Mouse (Mus musculus) splenic B cell, adult 2 months (primary cell): ENCODE data around the gene Rab8a.

ENCODE experiments used
- DNase-seq: peaks from one replicate; pipeline ENCODE4 v3.0.0-alpha.2; 2011; ENCODE audit warnings: low read depth, low spot score
- H3K27me3 ChIP-seq: 2 replicates; pipeline ENCODE4 v1.6.1; 2012; ENCODE audit warnings: mild to moderate bottlenecking, low read length, moderate library complexity, mixed read lengths; ENCODE audit not compliant: control insufficient read depth, poor library complexity, insufficient read depth, severe bottlenecking
- H3K36me3 ChIP-seq: 2 replicates; pipeline ENCODE4 v1.6.1; 2012; ENCODE audit warnings: mild to moderate bottlenecking, low read length, moderate library complexity, mixed read lengths; ENCODE audit not compliant: control insufficient read depth, poor library complexity, insufficient read depth, severe bottlenecking

Gene Rab8a

GRCm38 (mm10) chr8:72212751-72213150 is 51.8 kb downstream of the Rab8a start, which contains the start of gene Cib3:
Gene Cib3, minus strand, starts transcription at chr8:72212837.
- Histone ChIP-seq H3K36me3 (no peaks in the 10 kb centered on the region), H3K27me3 (no peaks in the 10 kb centered on the region)
- DNase-seq = no peak

GRCm38 (mm10) chr8:72213536-72213935 is 52.5 kb downstream of the Rab8a start, which contains the start of gene Gm11034:
Gene Gm11034, minus strand, starts transcription at chr8:72213636.
- Histone ChIP-seq H3K36me3 (no peaks in the 10 kb centered on the region), H3K27me3 (no peaks in the 10 kb centered on the region)
- DNase-seq = no peak

GRCm38 (mm10) chr8:72215060-72215459 is 54.1 kb downstream of the Rab8a start:
- DNase-seq = peak; percentile 71
- Histone ChIP-seq H3K36me3 (no peaks in the 10 kb centered on the region), H3K27me3 (no peaks in the 10 kb centered on the region)

GRCm38 (mm10) chr8:72215871-72216270 is 54.9 kb downstream of the Rab8a start:
- no peaks in the 10 kb centered on the region for H3K27me3 ChIP-seq
- H3K36me3 ChIP-seq = no peaks in the 10 kb centered on the region
- DNase-seq = peak; percentile 73

GRCm38 (mm10) chr8:72218781-72219540 is 58.0 kb downstream of the Rab8a start:
- no peak for DNase-seq
- Histone ChIP-seq H3K36me3 (no peaks in the 10 kb centered on the region; the same call in 1 of the 2 replicates), H3K27me3 (no peaks in the 10 kb centered on the region)

- H3K36me3 ChIP-seq = no peaks in the 10 kb centered on the region; the same call in 1 of the 2 replicates
- DNase-seq = peak; percentile 99
- no peaks in the 10 kb centered on the region for H3K27me3 ChIP-seq
Measured at GRCm38 (mm10) chr8:72219541-72220363, 58.8 kb downstream of the Rab8a start, which contains the start of gene Fam32a. Gene Fam32a, plus strand, starts transcription at chr8:72219730.

- Histone ChIP-seq H3K27me3 (no peaks in the 10 kb centered on the region), H3K36me3 (no peaks in the 10 kb centered on the region; the same call in 1 of the 2 replicates)
- DNase-seq = no peak
Measured at GRCm38 (mm10) chr8:72220758-72221157, 59.8 kb downstream of the Rab8a start.

- DNase-seq = no peak
- H3K27me3 ChIP-seq = no peaks in the 10 kb centered on the region
- H3K36me3 ChIP-seq = no peaks in the 10 kb centered on the region; the same call in 1 of the 2 replicates
Measured at GRCm38 (mm10) chr8:72222656-72223055, 61.7 kb downstream of the Rab8a start.
